Mouse (Mus musculus) liver, adult 2 months (tissue): ENCODE measurements at regions not wholly inside any gene's neighbourhood (a gene's known extent, or its start where the extent isn't known, plus 50 kb on each side); places are given as distances from the start of the nearest gene placed in this dataset.

ENCODE experiments used
- CTCF ChIP-seq: fragments of 200-500 bp; IDR thresholded peaks from 2 replicates; pipeline ENCODE4 v1.5.1; 2011; ENCODE audit warnings: low read depth, low read length, control low read depth
- POLR2A ChIP-seq: fragments of 200-500 bp; IDR thresholded peaks from 2 replicates; pipeline ENCODE4 v1.6.1; 2011; ENCODE audit warnings: low read length, control low read depth; ENCODE audit not compliant: insufficient read depth; ENCODE audit errors: extremely low read depth

DNA sequence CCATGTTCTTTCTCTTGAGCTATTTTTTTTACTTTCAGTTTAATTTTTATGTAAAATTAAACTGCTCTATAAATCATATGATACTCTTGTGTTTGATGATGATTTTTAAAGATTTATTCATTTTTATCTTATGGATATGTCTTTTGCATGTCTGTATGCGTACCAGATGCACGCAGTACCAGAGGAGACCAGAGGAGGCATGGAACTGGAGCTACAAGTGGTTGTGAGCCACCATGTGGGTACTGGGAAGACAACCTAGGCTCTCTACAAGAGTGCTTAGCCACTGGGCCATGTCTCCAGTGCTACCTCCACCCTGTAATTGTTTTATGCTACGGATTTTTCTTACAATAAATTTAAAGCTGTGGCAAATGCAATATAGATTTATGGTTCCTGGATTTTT is 227.8 kb downstream of the 1700129C05Rik start:
- peak; percentile 24; the same call in 1 of the 2 replicates for TF ChIP-seq CTCF
- no peak for TF ChIP-seq POLR2A
